Comparison of ENCODE assay signal across 9 mouse cellular contexts in genomic region chr2:93250611-93251010, GRCm38 (mm10).
"Had no signal": no experiment of that assay in that cellular context is flagged by ENCODE, and none has a peak within 500 bp of the region (broad histone marks: within the 10 kb centered on the region; RNA-seq: fewer than 3 reads in every experiment).

No protein-coding gene starts in this region.

- H3K36me3 ChIP-seq: kidney, embryonic 15.5 days; limb, embryonic 13.5 days had no signal

- H3K4me2 ChIP-seq: kidney, embryonic 15.5 days; limb, embryonic 13.5 days had no signal

- H3K9ac ChIP-seq: kidney, embryonic 15.5 days; limb, embryonic 13.5 days; liver, embryonic 14.5 days had no signal

- H3K27me3 ChIP-seq: kidney, embryonic 15.5 days had no signal

- DNase-seq: kidney, adult 2 months; kidney, postnatal 14 days; left cerebral cortex, postnatal 4 days; lung, adult 18-20 months; thymus, postnatal 4 days had no signal

- H3K9me3 ChIP-seq: kidney, embryonic 15.5 days had no signal

- H3K27ac ChIP-seq: kidney, embryonic 15.5 days; limb, embryonic 13.5 days; liver, embryonic 14.5 days; stomach, postnatal 0 days had no signal

- H3K4me3 ChIP-seq: kidney, embryonic 15.5 days; limb, embryonic 13.5 days had no signal
